Mouse (Mus musculus) MEL-GATA-1-ER (cell line): ENCODE measurements around the gene Rgs1.

ENCODE experiments used
- DNase-seq: peaks from one replicate; pipeline ENCODE4 v3.0.0-alpha.2; 2012; ENCODE audit warnings: low read depth; ENCODE audit errors: extremely low read depth

Rgs1 gene

DNA sequence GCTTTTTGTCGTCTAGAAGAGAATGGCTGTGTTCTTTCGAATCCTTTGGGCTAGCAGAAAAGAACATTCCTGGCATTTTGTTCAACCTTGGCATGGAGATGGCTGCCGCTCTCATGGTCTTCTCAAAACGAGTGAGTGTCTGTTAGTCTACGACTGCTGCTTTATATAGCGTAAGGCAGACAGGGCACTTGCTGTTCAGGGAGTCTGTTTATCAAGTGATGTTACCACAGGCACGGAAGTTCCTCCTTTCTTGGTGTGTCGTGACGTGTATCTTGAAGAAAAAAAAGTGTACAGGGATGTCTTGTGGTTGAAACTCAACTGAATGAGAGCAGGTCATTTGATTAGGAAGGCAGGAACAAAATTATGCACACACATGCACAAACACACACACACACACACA lies at the start of gene Rgs1:
Rgs1 (minus strand) TSS at position 320 of the 400 bp plus-strand sequence.
- DNase-seq, result peak; percentile 90

DNA sequence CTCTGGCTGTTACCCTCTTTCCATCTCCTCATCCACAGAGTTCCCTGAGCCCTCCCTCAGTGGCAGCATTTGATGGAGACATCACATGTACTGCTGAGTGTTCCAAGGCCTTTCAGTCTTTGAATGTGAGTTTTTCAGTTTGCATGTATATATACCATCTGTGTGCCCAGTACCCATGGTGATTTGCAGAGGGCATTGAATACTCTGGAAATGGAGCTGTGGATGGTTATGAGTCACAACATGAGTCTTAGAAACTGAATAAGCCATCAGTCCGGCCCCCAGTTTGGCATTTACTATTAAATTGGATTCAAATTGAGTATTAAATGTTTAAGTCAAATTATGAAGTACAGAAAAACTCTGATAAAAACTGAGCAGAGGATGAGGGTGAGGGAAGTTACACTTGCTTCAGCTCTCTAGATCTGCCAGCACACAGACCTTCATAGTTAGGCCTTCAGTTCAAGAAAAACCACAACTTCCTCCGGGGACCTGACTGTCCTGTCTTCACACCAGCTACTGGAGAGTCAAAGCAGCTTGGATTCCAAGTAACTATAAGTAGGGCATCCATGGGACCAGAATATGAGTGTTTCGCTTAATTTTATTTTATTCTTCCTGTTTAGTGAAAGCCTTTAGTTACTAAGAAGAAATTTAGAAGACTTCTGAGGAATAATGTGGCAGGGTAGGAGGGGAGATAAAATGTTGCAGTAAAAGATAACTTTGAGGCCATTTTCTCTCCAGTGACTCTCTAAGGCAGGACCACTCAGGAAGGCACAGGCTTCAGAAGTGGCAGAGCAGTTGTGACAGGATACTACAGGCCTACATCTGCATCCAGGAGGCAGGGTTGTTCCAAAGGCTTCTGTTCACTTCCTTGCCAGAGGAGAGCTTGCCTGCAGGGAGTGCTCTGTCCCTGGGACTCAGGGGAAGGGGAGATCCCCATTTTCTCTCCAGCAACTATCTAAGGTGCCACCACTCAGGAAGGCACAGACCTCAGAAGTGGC lies 34.3 kb upstream of the Rgs1 start:
- peak; percentile 66 for DNase-seq

DNA sequence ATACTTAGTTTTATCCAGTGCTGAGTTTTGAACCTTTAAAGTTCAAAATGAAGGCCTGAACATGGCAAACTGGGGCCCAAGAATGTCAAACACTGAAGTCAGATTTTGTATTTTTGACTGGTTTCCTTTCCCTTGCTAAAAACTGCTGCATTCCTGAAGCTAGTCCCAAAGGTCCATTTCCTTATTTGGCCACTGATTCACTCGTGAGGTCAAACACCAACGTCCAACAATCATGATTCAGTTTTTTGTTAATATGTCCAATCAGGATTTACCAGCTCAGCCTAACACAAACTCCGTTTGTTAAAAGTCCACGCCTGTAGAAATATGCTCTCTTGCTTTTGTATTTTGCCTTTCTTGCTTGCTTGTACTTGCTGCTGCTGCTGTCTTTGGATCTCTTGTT lies 31.0 kb upstream of the Rgs1 start:
- no peak for DNase-seq

DNA sequence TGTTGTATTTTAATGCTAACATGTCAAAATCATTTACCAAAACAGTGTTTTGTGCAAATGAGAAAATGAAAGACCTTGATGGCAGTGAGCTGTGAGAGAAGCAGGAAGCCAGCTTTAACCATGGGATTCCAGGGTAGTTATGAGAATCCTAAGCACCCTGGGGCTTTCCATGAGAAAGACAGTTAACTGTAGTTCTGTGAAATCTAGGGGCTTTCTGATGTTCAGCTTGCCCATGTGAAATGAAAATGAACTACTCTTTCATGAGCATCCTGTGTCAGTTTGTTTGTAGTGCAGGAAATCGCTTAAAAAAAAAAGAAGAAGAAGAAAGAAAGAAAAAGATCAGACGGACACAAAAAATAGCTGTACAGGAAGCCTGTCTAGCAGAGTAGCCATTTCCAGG lies 23.9 kb upstream of the Rgs1 start:
- no peak for DNase-seq

DNA sequence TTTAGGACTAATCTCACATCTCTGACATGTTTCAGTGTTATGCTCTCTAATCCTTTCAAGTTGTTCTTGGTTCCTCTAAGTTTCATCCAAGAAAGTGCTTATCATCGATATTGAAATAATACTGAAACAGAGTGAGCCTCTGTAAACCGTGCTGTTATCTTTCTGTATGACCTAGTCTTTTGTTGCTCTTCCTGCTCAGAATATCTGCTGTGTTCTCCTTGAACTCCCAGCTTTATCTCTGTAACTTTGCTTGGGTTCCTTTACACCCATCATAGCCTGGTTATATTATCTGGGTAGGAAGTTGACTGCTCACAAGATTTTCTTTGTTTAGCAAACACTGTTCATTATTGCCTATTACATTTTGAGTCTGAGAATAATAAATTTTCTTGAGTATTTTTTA lies 20.1 kb upstream of the Rgs1 start:
- DNase-seq, result peak; percentile 36

DNA sequence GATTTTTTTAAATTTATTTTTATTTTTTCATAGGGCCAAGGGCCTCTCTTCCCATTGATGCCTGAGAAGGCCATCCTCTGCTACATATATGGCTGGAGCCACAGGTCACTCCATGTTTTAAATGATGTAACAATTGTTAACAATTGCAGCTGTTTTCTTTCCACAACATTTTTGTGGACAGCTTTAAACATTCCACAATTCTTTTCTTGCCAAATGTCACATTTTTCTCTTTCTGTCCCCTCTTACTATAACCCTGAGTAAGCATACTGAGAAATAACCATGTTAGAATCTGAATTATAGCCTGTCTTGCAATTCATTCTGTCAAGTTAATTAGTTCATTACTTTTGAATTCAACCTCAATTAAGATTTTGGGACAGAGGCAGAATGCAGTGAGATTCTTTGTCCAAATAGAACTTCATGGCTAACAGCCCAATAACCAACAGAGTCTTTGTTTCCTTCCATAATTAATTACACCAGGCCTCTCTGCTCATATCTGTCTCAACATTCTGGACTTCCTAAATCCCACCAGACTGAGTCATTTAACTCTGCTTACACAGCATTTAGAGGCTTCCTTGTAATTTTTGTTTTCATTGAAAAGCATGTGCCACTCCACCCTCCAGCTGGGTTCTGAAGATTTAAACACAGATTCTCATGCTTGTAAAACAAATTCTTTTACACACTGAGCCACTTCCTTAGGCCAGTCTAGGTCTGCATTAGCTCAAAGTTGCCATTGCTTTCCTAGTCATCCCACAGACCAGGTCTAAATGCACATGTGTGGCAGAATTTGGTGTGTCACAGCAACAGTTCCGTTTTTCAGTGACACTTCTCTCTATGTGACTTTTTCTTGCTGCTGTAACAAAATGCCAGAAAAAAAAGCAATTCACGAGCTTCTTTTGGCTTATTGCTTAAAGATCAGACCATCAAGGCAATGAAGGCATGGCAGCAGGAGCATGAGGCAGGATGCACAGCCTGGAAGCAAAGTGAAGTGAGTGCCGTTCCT lies 18.7 kb upstream of the Rgs1 start:
- peak; percentile 30 for DNase-seq

DNA sequence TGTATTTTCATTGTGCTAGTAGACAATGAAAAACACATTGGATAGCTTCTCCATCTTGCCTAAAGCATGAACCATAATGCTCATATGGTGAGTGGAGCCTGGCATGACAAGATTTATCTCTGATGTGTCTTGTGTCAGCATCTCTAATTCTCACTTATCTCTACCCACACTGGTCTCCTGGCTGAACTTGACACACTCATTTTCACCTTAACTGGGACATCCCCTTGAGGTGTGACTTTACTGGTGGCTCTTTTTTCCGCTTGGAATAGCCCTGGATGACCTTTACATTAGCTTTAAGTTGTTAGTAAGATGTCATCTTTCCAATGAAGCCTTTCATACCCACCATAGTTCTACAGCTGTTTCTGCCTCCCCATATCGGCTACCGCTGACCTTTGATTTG lies 15.0 kb upstream of the Rgs1 start:
- DNase-seq, result no peak

DNA sequence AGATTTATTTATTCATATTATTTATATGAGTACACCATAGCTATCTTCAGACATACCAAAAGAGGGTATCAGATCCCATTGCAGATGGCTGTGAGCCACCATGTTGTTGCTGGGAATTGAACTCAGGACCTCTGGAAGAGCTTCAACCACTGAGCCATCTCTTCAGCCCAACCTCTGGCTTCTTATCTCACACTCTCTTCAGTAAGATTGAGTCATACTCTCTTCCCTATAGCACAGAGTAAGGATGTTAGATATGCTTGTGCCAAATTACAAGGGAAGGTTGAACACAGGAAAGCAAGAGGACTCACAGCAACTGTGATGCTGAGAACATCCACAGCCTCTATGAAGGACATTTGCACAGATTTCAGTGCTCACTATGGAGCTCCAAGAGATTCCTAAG lies 13.0 kb upstream of the Rgs1 start:
- DNase-seq, result no peak

DNA sequence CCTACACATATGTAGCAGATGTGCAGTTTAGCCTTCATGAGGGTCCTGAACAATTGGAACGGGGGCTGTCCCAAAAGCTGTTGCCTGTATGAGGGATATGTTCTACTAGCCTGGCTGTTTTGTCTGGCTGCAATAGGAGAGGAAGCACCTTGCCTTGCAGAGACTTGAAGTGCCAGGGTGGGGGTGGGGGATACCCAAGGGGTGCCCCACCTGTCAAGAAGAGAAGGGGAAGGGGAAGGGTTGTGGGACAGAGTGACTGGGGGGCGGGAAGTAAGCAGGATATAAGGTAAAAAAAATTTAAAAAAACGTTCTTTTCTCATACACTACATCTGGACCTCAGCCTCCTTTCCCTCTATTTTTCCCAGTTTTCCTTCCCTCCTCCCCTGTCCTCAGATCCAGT lies 9.7 kb upstream of the Rgs1 start:
- DNase-seq, result no peak

DNA sequence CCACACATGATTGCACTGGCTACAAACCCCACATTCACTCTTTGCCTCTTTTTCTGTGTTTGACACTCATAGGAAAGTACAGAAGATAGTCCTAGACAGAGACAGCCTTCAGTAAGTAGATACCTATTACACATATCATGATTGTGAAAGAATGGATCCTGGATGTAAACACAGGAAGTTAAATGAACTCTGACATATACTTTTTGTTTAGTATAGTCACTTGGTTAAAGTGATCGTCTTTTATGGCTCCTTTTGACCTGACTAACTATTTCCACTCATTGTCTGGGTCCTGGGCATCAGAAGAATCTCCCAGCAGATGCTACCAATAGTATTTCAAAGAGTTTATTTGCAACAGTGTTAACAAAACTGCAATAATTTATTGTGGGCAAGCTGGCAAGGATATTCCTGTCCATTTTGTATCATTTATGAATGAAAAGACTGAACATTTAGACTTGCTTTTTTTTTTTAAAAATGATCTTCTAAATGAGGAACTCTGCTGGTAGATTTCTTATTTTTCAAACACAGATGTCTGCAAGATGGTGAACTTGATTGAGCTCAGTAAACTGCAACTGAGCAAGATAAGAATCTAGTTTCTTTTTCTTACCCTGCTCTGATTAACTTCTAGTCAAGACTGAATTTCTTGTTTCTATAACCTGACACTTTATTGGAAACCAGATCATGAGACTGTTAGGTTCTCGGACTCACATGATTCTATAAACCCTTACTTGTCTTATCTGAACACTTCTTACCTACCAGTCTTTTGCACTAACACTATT lies 7.7 kb upstream of the Rgs1 start:
- no peak for DNase-seq

DNA sequence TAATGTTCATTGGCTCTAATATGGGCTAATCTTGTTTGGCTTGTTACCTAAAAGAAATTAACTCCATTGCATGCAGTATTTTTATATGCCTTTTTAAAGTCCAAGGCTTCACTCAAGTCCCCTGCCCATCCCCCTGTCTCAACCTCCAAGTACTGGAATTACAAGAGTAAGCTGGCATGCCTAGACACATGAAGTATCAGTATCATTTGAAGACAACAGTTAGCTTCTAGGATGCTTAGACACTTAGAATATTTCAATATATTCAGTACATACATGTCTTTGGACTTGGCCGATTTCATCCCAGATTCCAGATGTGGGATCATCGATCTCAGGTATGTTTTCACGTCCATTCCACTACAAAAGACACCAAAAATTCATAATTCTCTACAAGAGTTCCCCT lies 836 bp downstream of the Rgs1 start:
- no peak for DNase-seq

DNA sequence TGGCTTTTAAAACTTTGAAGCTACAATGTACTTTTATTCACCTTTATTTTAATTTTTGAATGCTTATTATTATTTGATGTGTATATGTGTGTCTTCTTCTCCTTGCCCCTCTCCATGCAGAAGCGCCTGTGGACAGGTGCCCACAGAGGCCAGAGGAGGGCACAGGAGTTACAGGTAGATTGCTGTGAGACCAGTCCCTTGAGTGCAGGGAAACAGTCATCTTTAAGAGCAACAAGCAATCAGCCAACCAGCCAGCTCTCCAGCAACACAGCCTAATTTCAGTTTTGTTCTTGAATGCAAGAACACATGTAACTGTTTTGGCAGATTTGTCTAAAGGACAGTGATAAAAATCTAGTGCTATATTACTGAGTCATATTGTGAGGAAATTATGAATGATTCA lies 1.7 kb downstream of the Rgs1 start:
- DNase-seq, result no peak

DNA sequence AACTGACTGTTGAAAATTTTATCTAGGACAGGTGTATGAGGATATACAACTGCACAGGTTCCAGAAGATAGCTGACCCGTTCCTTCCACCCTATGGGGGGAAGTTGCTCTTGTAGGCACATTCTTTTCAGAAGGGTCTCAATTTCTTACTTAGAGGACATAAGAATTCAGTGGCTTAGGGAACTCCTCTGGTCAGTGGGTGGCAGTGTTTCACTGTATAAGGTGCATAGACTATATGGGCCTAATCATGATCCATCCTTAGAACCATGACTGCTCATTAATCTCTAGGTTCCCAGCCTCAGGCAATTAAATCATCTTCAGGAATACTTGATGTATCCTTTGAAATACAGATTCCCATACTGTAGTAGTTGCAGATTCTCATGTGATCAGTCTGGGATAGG lies 5.5 kb downstream of the Rgs1 start:
- no peak for DNase-seq

DNA sequence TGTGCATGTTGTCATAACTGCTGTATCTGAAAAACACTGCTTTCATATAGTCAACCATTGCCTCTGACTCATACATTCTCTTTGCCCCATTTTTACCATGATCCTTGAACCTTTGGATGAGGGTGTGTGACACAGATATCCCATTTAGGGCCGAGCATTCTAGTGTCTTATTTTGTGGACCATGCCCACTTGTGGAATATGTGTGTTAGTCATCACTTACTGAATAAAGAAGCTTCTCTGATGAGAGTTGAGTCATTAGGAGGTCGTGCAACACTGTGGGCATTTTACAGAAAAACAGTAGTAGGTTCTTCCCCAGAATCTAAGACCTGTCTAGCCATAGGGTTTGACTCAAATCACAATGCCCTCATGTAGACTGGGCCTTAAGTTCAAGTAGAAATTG lies 9.8 kb downstream of the Rgs1 start:
- no peak for DNase-seq

DNA sequence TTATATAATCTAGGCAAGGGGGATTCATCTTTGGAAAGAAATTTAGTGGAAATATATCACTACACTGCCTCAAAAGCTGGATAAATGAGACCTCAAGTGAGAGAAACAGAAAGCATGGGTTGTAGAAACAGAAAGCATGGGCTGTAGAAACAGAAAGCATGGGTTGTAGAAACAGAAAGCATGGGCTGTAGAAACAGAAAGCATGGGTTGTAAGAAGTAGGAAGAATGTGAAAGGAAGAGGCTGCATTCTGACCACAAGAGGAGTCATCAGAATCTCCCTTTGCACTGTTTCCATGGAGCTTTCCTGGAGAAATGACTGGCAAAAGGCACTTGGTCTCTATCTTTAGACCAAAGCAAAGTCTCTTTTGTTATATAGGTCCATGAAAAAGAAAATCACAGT lies 33.8 kb downstream of the Rgs1 start:
- no peak for DNase-seq

DNA sequence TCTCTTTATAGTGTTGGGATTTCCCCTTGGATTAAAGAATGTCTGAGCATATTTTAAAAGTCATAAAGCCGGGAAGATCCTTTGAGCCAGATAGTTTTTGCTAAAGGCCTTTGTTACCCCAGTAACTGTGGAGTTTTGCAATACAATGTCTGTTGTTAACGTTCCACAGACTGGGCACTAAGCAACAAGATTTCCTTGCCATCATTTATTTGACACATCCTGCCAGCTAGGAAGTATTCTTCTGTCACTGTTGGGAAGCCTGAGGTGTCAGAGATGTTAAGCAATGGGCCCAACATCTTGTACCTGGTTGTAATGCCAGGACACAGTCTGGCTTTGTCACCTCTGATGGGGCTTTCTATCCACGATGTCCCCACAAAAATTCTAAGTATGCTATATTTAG lies 38.1 kb downstream of the Rgs1 start:
- no peak for DNase-seq

DNA sequence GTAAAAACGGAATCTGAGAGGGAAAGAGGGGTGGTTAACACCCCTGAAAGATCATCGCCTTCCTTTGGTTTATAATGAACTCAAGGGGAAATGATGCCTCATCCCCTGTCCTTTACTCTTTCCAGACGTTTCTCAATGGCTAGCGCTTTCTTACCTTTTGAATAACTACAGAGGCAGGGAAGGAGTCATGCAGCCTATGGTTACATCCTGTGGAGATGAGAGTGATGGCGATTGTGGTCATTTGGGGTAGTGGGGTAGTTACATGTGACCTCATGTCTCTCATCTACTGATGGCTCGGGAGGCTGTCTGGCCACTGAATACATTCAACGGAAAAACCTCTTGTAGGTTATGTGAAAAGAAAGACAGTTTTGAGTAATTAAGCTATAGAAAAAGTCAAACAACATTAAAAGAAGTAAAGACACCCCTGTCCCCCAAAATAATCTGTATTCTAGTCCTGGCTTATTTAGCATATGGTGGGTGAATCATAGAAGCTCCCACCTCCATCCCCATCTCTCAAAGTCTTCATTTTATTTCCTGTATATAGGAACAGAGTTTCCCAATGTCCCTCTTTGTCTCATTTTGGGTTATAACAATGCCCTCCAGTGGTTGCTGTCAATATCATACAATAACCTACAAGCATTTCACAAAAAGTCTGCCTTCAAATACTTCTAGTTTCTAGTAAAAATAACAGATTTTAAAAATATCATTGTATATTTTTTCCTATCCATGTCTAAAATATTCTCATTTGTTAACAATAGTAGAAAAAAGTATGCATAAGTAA lies 42.6 kb downstream of the Rgs1 start:
- DNase-seq, result no peak

DNA sequence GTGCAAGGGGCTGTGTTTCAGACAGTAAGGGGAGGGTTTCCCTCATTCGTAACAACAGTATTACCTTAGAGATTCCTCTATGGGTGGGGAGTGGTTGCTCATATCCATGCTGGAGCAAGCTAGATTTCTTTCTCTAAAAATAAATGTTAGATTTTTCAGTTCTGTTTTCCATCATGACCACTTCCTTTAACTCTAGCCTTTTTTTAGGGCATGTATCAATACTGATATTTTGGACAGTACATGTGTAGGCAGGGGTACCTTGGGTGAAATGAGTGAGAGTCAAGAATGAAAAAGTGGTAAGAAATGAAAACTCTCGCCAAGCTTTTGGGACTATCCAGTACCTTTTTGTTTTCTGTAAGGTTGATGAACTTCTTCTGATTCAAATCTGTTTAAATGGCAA lies 44.3 kb downstream of the Rgs1 start:
- no peak for DNase-seq

DNA sequence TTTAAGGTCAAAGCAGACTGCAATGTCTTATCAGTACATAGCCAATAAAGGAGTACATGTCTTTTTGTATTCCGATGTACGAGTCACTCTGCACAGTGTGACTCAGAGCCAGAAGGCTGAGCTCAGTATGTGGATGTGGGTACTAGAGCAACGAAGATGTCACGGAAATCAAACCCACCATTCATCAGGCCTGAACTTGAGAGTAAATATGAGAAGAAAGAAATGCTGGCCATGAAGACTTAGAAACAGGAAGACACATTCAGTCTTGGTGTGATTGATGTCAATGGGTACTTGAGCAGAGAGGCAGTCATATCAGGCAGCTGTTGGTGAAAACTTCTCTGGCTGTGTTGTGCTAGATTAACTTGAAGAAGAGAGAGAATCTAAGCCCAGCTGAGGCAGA lies 46.1 kb downstream of the Rgs1 start:
- DNase-seq, result no peak

DNA sequence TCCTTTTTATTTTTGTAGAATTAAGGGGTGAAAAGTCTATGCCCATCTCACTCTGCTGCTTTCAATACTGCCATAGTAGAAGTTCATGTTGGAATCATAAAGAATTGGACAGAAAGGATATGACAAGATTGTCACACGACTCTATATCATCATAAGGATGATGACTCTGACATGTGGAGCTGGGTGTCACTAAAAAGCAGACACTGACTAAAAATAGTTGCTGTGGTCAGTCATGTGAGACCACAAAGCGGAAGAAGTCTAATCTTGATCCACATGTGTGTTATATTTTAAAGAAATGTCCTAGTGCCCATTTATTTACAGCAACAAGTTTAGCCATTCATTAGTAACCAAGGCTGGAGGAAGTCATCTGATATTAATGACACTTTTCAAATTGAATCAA lies 48.5 kb downstream of the Rgs1 start:
- peak; percentile 51 for DNase-seq

DNA sequence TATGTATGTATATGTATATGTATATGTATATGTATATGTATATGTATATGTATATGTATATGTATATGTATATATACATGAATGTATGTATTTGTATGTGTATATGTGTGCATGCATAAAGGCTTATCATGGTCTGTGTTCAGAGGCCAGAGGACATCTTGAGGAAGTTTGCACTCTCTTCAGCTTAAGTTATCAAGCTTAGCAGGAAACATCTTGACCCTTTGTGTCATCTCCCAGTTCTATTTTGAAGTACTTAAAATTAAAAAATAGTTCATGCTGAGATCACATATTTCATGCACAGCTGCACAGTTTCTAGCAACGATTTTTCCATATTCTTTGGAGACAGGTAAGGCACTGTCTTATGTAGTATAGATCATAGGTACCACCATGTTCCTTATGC lies 49.5 kb downstream of the Rgs1 start:
- DNase-seq, result peak; percentile 30
